Mouse (Mus musculus) testis, adult 2 months (tissue): ENCODE measurements around the gene Smg6.

ENCODE experiments used
- CTCF ChIP-seq: fragments of 200-500 bp; IDR thresholded peaks from 2 replicates; pipeline ENCODE4 v1.5.1; 2012; ENCODE audit warnings: low read depth, mild to moderate bottlenecking, inconsistent platforms, low read length, moderate library complexity; ENCODE audit not compliant: control insufficient read depth, insufficient read depth, insufficient replicate concordance
- POLR2A ChIP-seq: fragments of 200-500 bp; IDR thresholded peaks from 2 replicates; pipeline ENCODE4 v1.6.1; 2012; ENCODE audit warnings: low read depth, mild to moderate bottlenecking, inconsistent platforms, low read length, moderate library complexity; ENCODE audit not compliant: control insufficient read depth

- TF ChIP-seq POLR2A (no peak), CTCF (no peak)
Measured at GRCm38 (mm10) chr11:75027616-75028015, 102.0 kb downstream of the Smg6 start.
